Mouse (Mus musculus) intestine, embryonic 16.5 days (tissue): Measurements from ENCODE around the gene Phf21b. TPM values are rescaled to one million over a fixed set of nuclear protein-coding genes. Genes with fewer than 3 reads are reported as not detected.

Experiments used
- ATAC-seq: fragments of 200-750 bp; cut with Nextera tagmentation; 2 replicates; pipeline ENCODE4 v1.8.0; 2017; ENCODE audit warnings: moderate TSS enrichment, moderate library complexity
- H3K27ac ChIP-seq: fragments of 300-500 bp; sonication (generic); 2 replicates; pipeline ENCODE4 v1.5.1; 2014; ENCODE audit warnings: mild to moderate bottlenecking, low read length
- H3K27me3 ChIP-seq: fragments of 300-500 bp; sonication (generic); replicated peaks from 2 replicates; pipeline ENCODE4 v1.6.1; 2014; ENCODE audit warnings: low read length, control low read depth, mixed read lengths; ENCODE audit not compliant: control insufficient read depth, insufficient read depth
- H3K36me3 ChIP-seq: fragments of 300-500 bp; sonication (generic); 2 replicates; pipeline ENCODE4 v1.6.1; 2014; ENCODE audit warnings: low read length, control low read depth; ENCODE audit not compliant: control insufficient read depth, insufficient read depth
- H3K4me1 ChIP-seq: fragments of 300-500 bp; sonication (generic); 2 replicates; pipeline ENCODE4 v1.6.1; 2014; ENCODE audit warnings: low read length, control low read depth, mixed read lengths; ENCODE audit not compliant: control insufficient read depth, insufficient read depth
- H3K4me2 ChIP-seq: fragments of 300-500 bp; sonication (generic); 2 replicates; pipeline ENCODE4 v1.6.1; 2014; ENCODE audit warnings: low read depth, low read length, control low read depth
- H3K4me3 ChIP-seq: fragments of 300-500 bp; sonication (generic); 2 replicates; pipeline ENCODE4 v1.5.1; 2014; ENCODE audit warnings: mild to moderate bottlenecking, low read length
- H3K9ac ChIP-seq: fragments of 300-500 bp; sonication (generic); 2 replicates; pipeline ENCODE4 v1.6.1; 2014; ENCODE audit warnings: low read depth, low read length
- H3K9me3 ChIP-seq: fragments of 300-500 bp; sonication (generic); 2 replicates; pipeline ENCODE4 v1.6.1; 2016; ENCODE audit warnings: low read length, control low read depth; ENCODE audit not compliant: control insufficient read depth
- WGBS: fragments of 180-500 bp; shearing (Covaris S2); extraction: QIAGEN DNeasy Blood & Tissue Kit; methylation state at CpG from one replicate; pipeline ENCODE4 v1.1.7; 2014; 5-methylcytosine and 5-hydroxymethylcytosine counted together
- polyA plus RNA-seq: library from polyadenylated mRNA; unstranded; fragments of >200 nt; fragmentation: Nextera tagmentation; extraction: Ambion mirVana; gene quantifications from 2 replicates; pipeline ENCODE4 v1.2.1, GENCODE M21; 2015

The Phf21b gene
- polyA plus RNA-seq, 1 experiment from 2014 or later = 0.43 TPM

- 0 out of 2 replicates have a peak, but pooled peaks cover 3% of the 10 kb centered on the region for H3K4me1 ChIP-seq
- 4% methylated on average over 15 of the region's 15 CpGs for WGBS
- H3K27ac ChIP-seq = no peak overlapping the region
- no peaks in the 10 kb centered on the region for H3K27me3 ChIP-seq
- no peak overlapping the region for H3K4me3 ChIP-seq
- no peaks in the 10 kb centered on the region for H3K36me3 ChIP-seq
- peak; percentile 63 for ATAC-seq
- H3K4me2 ChIP-seq = no peak overlapping the region
- no peaks in the 10 kb centered on the region for H3K9me3 ChIP-seq
- no peak overlapping the region for H3K9ac ChIP-seq
These were observed 26.4 kb downstream of the Phf21b start for GRCm38 (mm10) chr15:84829416-84829815.

- WGBS = 91% methylated on average over 12 of the region's 12 CpGs
- H3K27ac ChIP-seq = no peak overlapping the region
These were observed 27.2 kb downstream of the Phf21b start for GRCm38 (mm10) chr15:84828603-84829002.

GRCm38 (mm10) chr15:84823086-84823485 lies 32.8 kb downstream of the Phf21b start:
- no peaks in the 10 kb centered on the region for H3K36me3 ChIP-seq
- H3K9ac ChIP-seq = no peak overlapping the region
- no peak overlapping the region for H3K27ac ChIP-seq
- H3K4me3 ChIP-seq = no peak overlapping the region
- H3K4me1 ChIP-seq = no peaks in the 10 kb centered on the region
- H3K9me3 ChIP-seq = no peaks in the 10 kb centered on the region
- H3K4me2 ChIP-seq = no peak overlapping the region
- H3K27me3 ChIP-seq = no peaks in the 10 kb centered on the region
- no peak for ATAC-seq
- WGBS = 89% methylated on average over 4 of the region's 4 CpGs

More at GRCm38 (mm10) chr15:84828603-84829002, 27.2 kb downstream of the Phf21b start:
- Histone ChIP-seq H3K9me3 (no peaks in the 10 kb centered on the region), H3K27me3 (no peaks in the 10 kb centered on the region), H3K4me1 (0 out of 2 replicates have a peak, but pooled peaks cover 3% of the 10 kb centered on the region), H3K9ac (no peak overlapping the region), H3K36me3 (no peaks in the 10 kb centered on the region), H3K4me2 (no peak overlapping the region), H3K4me3 (no peak overlapping the region)
- ATAC-seq = no peak

GRCm38 (mm10) chr15:84820811-84821210 lies 35.0 kb downstream of the Phf21b start:
- no peaks in the 10 kb centered on the region for H3K36me3 ChIP-seq
- H3K9me3 ChIP-seq = no peaks in the 10 kb centered on the region
- no peak for ATAC-seq
- 82% methylated on average over 4 of the region's 4 CpGs for WGBS
- no peaks in the 10 kb centered on the region for H3K4me1 ChIP-seq
- no peak overlapping the region for H3K27ac ChIP-seq
- no peaks in the 10 kb centered on the region for H3K27me3 ChIP-seq
- no peak overlapping the region for H3K9ac ChIP-seq
- H3K4me3 ChIP-seq = no peak overlapping the region
- H3K4me2 ChIP-seq = no peak overlapping the region

GRCm38 (mm10) chr15:84818284-84818683 lies 37.6 kb downstream of the Phf21b start:
- Histone ChIP-seq H3K27ac (no peak overlapping the region), H3K4me2 (no peak overlapping the region), H3K4me1 (no peaks in the 10 kb centered on the region), H3K9me3 (no peaks in the 10 kb centered on the region), H3K9ac (no peak overlapping the region), H3K4me3 (no peak overlapping the region), H3K36me3 (no peaks in the 10 kb centered on the region), H3K27me3 (no peaks in the 10 kb centered on the region)
- no peak for ATAC-seq
- 78% methylated on average over 11 of the region's 11 CpGs for WGBS

GRCm38 (mm10) chr15:84817589-84817988 lies 38.3 kb downstream of the Phf21b start:
- no peak overlapping the region for H3K9ac ChIP-seq
- no peaks in the 10 kb centered on the region for H3K27me3 ChIP-seq
- H3K4me2 ChIP-seq = no peak overlapping the region
- no peaks in the 10 kb centered on the region for H3K36me3 ChIP-seq
- H3K4me3 ChIP-seq = no peak overlapping the region
- H3K9me3 ChIP-seq = no peaks in the 10 kb centered on the region
- H3K27ac ChIP-seq = no peak overlapping the region
- WGBS = 79% methylated on average over 3 of the region's 3 CpGs
- ATAC-seq = no peak
- H3K4me1 ChIP-seq = no peaks in the 10 kb centered on the region

- H3K36me3 ChIP-seq = no peaks in the 10 kb centered on the region
- H3K27ac ChIP-seq = no peak overlapping the region
- no peaks in the 10 kb centered on the region for H3K9me3 ChIP-seq
- H3K27me3 ChIP-seq = no peaks in the 10 kb centered on the region
- 0 out of 2 replicates have a peak, but pooled peaks cover 2% of the 10 kb centered on the region for H3K4me1 ChIP-seq
- no peak overlapping the region for H3K9ac ChIP-seq
- 46% methylated on average over 4 of the region's 4 CpGs for WGBS
- ATAC-seq = no peak
- H3K4me2 ChIP-seq = no peak overlapping the region
- no peak overlapping the region for H3K4me3 ChIP-seq
These were observed 40.7 kb downstream of the Phf21b start for GRCm38 (mm10) chr15:84815171-84815570.

- peaks cover 12% of the 10 kb centered on the region for H3K4me1 ChIP-seq
- H3K4me2 ChIP-seq = no peak overlapping the region
- H3K4me3 ChIP-seq = no peak overlapping the region
- no peak overlapping the region for H3K27ac ChIP-seq
- no peak for ATAC-seq
- no peaks in the 10 kb centered on the region for H3K36me3 ChIP-seq
- H3K9me3 ChIP-seq = no peaks in the 10 kb centered on the region
- H3K9ac ChIP-seq = no peak overlapping the region
- H3K27me3 ChIP-seq = no peaks in the 10 kb centered on the region
- 79% methylated on average over 11 of the region's 11 CpGs for WGBS
These were observed 43.0 kb downstream of the Phf21b start for GRCm38 (mm10) chr15:84812831-84813357.

- peaks cover 12% of the 10 kb centered on the region for H3K4me1 ChIP-seq
- WGBS = 69% methylated on average over 5 of the region's 5 CpGs
- no peak for ATAC-seq
These were observed 44.7 kb downstream of the Phf21b start for GRCm38 (mm10) chr15:84811126-84811525.

More at GRCm38 (mm10) chr15:84811126-84811525, 44.7 kb downstream of the Phf21b start:
- no peak overlapping the region for H3K27ac ChIP-seq
- no peaks in the 10 kb centered on the region for H3K9me3 ChIP-seq
- H3K9ac ChIP-seq = no peak overlapping the region
- H3K4me2 ChIP-seq = no peak overlapping the region
- no peak overlapping the region for H3K4me3 ChIP-seq
- H3K36me3 ChIP-seq = no peaks in the 10 kb centered on the region
- no peaks in the 10 kb centered on the region for H3K27me3 ChIP-seq
